Mouse (Mus musculus): ENCODE data around the gene Cd22. TPM values are rescaled to one million over a fixed set of nuclear protein-coding genes. Genes with fewer than 3 reads are reported as not detected.
A peak's percentile ranks its signal among the peaks of the same experiment; 100 is the strongest.

The Cd22 gene
- polyA plus RNA-seq, 1 experiment: 0.41 TPM

DNA sequence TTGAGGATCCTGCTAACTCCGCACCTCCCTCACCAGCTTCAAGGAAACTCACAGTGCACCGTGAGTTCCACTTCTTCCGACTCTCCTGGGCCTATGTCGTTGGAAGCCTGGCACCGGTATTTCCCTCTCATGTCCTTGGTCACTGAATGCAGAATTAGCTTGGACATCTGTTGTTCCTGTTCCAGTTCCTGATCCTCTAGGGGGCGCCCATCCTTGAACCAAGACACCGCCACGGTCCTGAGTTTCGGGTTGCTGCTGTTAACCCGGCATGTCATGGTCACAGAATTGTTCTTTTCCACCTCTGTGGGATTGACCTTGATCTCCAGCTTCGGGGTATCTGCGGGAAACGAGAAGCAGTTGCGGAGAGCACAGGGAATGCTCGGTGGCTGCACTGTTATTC is 7.1 kb downstream of the Cd22 start:
- Histone ChIP-seq H3K4me3 (ENCODE audit: control insufficient read depth, low read depth, low read length) (peak overlapping the region; percentile 51), H3K36me3 (ENCODE audit: control insufficient read depth, insufficient read depth, low read length) (no peaks in the 10 kb centered on the region), H3K4me1 (ENCODE audit: control insufficient read depth, insufficient read depth, low read length) (peaks cover 5% of the 10 kb centered on the region), H3K27ac (ENCODE audit: control insufficient read depth, insufficient read depth, low read depth, low read length) (no peak overlapping the region), H3K27me3 (ENCODE audit: control insufficient read depth, insufficient read depth, low read length) (no peaks in the 10 kb centered on the region)
- TF ChIP-seq CTCF (IDR thresholded peaks at IDR 0.05; ENCODE audit: control insufficient read depth, insufficient read depth, insufficient replicate concordance, low read depth, low read length) (peak; percentile 57), POLR2A (IDR thresholded peaks at IDR 0.05; ENCODE audit: control insufficient read depth, low read depth, low read length) (no peak)

DNA sequence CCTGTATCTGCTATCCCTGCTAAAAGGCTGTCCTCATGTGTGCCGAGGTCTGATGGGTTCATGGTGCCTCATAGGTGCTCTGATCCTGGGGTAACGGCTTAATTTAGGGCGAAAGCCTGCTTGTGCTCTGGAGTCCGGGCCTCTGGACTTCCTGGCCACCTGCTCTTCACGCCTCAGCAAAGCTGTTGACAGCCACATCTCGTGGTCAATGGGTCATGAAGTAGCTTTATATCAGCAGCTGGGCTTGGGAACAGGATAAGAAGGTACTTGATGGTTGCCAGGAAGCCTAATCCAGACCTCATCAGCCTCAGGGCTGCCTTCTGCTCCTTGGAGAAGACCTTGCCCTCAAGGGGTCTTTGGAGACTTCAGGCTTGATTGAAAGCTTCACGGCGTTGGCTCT is 16.8 kb downstream of the Cd22 start:
- Histone ChIP-seq H3K36me3 (ENCODE audit: control insufficient read depth, insufficient read depth, low read length) (no peaks in the 10 kb centered on the region), H3K4me1 (ENCODE audit: control insufficient read depth, insufficient read depth, low read length) (peaks cover 19% of the 10 kb centered on the region), H3K27me3 (ENCODE audit: control insufficient read depth, insufficient read depth, low read length) (no peaks in the 10 kb centered on the region), H3K27ac (ENCODE audit: control insufficient read depth, insufficient read depth, low read depth, low read length) (no peak overlapping the region), H3K4me3 (ENCODE audit: control insufficient read depth, low read depth, low read length) (no peak overlapping the region)
- no peak for TF ChIP-seq CTCF (IDR thresholded peaks at IDR 0.05; ENCODE audit: control insufficient read depth, insufficient read depth, insufficient replicate concordance, low read depth, low read length)
- no peak for TF ChIP-seq POLR2A (IDR thresholded peaks at IDR 0.05; ENCODE audit: control insufficient read depth, low read depth, low read length)

DNA sequence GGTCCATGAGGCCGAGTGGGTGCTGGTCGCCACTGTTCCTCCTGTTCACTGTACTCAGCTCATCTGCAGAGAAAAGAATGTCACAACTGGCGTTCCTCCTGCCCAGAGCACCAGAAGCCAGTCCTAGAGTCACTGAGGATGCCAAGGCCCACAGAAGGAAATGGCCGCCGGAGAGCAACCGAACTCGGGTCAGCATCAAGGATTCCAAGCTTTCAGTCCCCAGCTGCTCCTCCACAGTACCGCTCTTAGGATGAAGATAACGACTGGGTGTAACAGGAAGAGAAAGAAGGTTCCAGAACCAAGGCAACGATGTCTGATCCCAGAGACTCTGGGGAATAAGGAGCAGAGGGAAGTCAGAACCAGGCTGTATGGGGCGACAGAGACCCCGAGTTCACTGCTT is 18.7 kb downstream of the Cd22 start, which contains the start of gene Ffar1:
Gene Ffar1 (minus strand): TSS at position 101 of the 400 bp plus-strand sequence.
- peak within 1 kb of the TSS; percentile 61 for H3K4me3 ChIP-seq (ENCODE audit: control insufficient read depth, low read depth, low read length)
- no peaks in the 10 kb centered on the region for H3K27me3 ChIP-seq (ENCODE audit: control insufficient read depth, insufficient read depth, low read length)
- peaks cover 19% of the 10 kb centered on the region for H3K4me1 ChIP-seq (ENCODE audit: control insufficient read depth, insufficient read depth, low read length)
- H3K27ac ChIP-seq (ENCODE audit: control insufficient read depth, insufficient read depth, low read depth, low read length): no peak within 1 kb of the TSS
- TF ChIP-seq POLR2A (IDR thresholded peaks at IDR 0.05; ENCODE audit: control insufficient read depth, low read depth, low read length) (no peak), CTCF (IDR thresholded peaks at IDR 0.05; ENCODE audit: control insufficient read depth, insufficient read depth, insufficient replicate concordance, low read depth, low read length) (no peak)
- no peaks in the 10 kb centered on the region for H3K36me3 ChIP-seq (ENCODE audit: control insufficient read depth, insufficient read depth, low read length)

DNA sequence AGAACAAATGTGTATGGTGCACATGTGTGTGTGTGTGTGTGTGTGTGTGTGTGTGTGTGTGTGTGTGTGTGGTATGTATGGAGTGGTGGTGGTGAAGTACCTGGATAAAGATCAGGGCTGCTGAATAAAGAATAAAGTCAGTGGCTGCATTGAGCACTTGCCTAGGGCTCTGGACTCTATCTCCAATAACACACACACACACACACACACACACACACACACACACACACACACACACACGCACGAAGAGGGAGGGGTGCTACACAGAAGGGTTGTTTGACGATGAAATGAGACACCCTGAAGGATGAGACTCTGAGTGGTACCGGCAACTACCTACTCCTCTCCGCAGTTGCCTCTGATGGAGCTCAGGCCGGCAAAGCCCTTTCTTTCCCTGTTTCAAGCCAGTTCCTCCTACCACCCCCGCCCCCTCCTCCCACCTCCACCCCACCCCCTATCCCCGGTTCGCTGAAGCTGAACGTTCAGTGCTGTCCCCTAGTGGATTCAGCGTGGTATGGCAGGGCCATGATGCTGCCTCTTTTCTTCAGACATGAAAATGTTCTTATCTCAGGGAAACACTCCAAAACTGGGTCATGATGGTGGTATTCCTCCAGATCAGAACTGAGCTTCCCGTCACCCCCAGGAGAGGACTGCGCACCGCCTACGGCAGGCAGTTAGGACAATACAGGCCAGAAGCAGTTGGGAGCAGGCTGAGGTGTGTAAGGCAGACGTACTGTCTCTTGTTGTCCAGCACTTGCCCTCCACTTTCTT is 20.3 kb downstream of the Cd22 start:
- H3K4me1 ChIP-seq (ENCODE audit: control insufficient read depth, insufficient read depth, low read length): peaks cover 24% of the 10 kb centered on the region
- no peak overlapping the region for H3K27ac ChIP-seq (ENCODE audit: control insufficient read depth, insufficient read depth, low read depth, low read length)
- H3K36me3 ChIP-seq (ENCODE audit: control insufficient read depth, insufficient read depth, low read length): no peaks in the 10 kb centered on the region
- TF ChIP-seq POLR2A (IDR thresholded peaks at IDR 0.05; ENCODE audit: control insufficient read depth, low read depth, low read length) (no peak), CTCF (IDR thresholded peaks at IDR 0.05; ENCODE audit: control insufficient read depth, insufficient read depth, insufficient replicate concordance, low read depth, low read length) (peak; percentile 81)
- no peaks in the 10 kb centered on the region for H3K27me3 ChIP-seq (ENCODE audit: control insufficient read depth, insufficient read depth, low read length)
- H3K4me3 ChIP-seq (ENCODE audit: control insufficient read depth, low read depth, low read length): peak overlapping the region; percentile 61

DNA sequence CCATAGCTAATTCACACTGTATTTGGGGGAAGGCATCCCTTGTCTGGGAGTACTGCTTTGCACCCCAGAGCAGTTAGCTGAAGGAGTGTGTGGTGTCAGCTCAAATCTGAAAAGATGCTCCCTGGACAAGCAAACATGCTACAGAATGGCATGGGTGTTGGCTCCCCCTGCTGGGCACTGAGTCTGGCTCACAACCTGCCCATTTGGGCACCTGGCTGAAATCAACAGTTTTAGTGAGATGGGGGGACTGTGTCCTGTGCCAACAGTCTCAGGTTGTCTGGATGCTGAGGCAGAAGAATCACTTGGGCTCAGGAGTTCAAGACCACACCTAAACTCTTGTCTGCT is 20.9 kb downstream of the Cd22 start:
- H3K27ac ChIP-seq (ENCODE audit: control insufficient read depth, insufficient read depth, low read depth, low read length): no peak overlapping the region
- peak; percentile 63; the same call in 1 of the 2 replicates for TF ChIP-seq CTCF (IDR thresholded peaks at IDR 0.05; ENCODE audit: control insufficient read depth, insufficient read depth, insufficient replicate concordance, low read depth, low read length)
- no peak for TF ChIP-seq POLR2A (IDR thresholded peaks at IDR 0.05; ENCODE audit: control insufficient read depth, low read depth, low read length)
- H3K4me3 ChIP-seq (ENCODE audit: control insufficient read depth, low read depth, low read length): no peak overlapping the region
- H3K4me1 ChIP-seq (ENCODE audit: control insufficient read depth, insufficient read depth, low read length): peaks cover 24% of the 10 kb centered on the region
- no peaks in the 10 kb centered on the region for H3K36me3 ChIP-seq (ENCODE audit: control insufficient read depth, insufficient read depth, low read length)
- no peaks in the 10 kb centered on the region for H3K27me3 ChIP-seq (ENCODE audit: control insufficient read depth, insufficient read depth, low read length)

DNA sequence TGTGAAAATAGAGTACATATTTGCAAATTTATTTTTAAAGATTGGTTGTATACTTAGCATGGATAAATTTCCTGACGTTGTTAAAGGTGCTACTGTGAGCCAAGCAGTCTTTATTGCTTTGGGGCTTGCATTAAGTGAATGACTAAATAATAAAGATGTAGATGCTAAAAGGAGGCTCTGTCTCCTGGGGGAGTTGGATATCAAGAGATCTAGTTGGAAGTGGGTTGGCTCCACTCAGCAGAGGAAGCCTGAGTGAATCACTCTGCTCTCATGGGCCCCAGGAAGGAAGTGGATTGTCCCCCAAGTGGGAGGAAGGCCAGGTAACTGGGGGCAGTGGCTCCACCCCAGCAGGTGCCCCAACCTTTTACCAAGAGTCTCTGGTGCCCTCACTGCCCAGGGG is 22.4 kb downstream of the Cd22 start:
- H3K36me3 ChIP-seq (ENCODE audit: control insufficient read depth, insufficient read depth, low read length): no peaks in the 10 kb centered on the region
- no peak overlapping the region for H3K4me3 ChIP-seq (ENCODE audit: control insufficient read depth, low read depth, low read length)
- TF ChIP-seq CTCF (IDR thresholded peaks at IDR 0.05; ENCODE audit: control insufficient read depth, insufficient read depth, insufficient replicate concordance, low read depth, low read length) (no peak), POLR2A (IDR thresholded peaks at IDR 0.05; ENCODE audit: control insufficient read depth, low read depth, low read length) (no peak)
- H3K27me3 ChIP-seq (ENCODE audit: control insufficient read depth, insufficient read depth, low read length): no peaks in the 10 kb centered on the region
- peaks cover 24% of the 10 kb centered on the region for H3K4me1 ChIP-seq (ENCODE audit: control insufficient read depth, insufficient read depth, low read length)
- no peak overlapping the region for H3K27ac ChIP-seq (ENCODE audit: control insufficient read depth, insufficient read depth, low read depth, low read length)

DNA sequence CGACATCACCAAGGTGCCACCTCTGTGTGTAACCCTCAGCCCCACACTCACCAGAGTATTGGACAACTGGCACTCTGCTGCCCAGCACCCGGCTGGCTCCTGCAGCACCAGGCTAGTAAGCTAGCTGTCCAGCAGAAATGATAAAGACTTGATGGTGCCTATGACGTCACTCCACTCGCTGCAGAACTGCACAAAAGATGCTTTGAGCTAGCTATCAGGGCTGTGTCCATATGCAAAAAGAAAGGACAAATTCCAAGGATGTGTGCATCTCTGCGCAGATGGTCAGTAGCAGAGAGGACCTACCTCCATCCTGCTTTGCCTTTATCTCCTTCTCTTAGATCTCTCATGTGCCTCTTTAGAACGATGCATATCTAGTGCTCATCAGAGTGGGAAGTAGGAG is 24.1 kb downstream of the Cd22 start, which contains the start of gene Ffar3:
Gene Ffar3 (minus strand): TSS at position 101 of the 400 bp plus-strand sequence.
- H3K4me3 ChIP-seq (ENCODE audit: control insufficient read depth, low read depth, low read length): no peak within 1 kb of the TSS
- peaks cover 20% of the 10 kb centered on the region for H3K4me1 ChIP-seq (ENCODE audit: control insufficient read depth, insufficient read depth, low read length)
- H3K36me3 ChIP-seq (ENCODE audit: control insufficient read depth, insufficient read depth, low read length): no peaks in the 10 kb centered on the region
- no peak for TF ChIP-seq CTCF (IDR thresholded peaks at IDR 0.05; ENCODE audit: control insufficient read depth, insufficient read depth, insufficient replicate concordance, low read depth, low read length)
- TF ChIP-seq POLR2A (IDR thresholded peaks at IDR 0.05; ENCODE audit: control insufficient read depth, low read depth, low read length): no peak
- no peaks in the 10 kb centered on the region for H3K27me3 ChIP-seq (ENCODE audit: control insufficient read depth, insufficient read depth, low read length)
- H3K27ac ChIP-seq (ENCODE audit: control insufficient read depth, insufficient read depth, low read depth, low read length): no peak within 1 kb of the TSS

All from testis, adult 2 months (tissue).